14 mouse cellular contexts compared by ENCODE assay signal in the genomic region with DNA sequence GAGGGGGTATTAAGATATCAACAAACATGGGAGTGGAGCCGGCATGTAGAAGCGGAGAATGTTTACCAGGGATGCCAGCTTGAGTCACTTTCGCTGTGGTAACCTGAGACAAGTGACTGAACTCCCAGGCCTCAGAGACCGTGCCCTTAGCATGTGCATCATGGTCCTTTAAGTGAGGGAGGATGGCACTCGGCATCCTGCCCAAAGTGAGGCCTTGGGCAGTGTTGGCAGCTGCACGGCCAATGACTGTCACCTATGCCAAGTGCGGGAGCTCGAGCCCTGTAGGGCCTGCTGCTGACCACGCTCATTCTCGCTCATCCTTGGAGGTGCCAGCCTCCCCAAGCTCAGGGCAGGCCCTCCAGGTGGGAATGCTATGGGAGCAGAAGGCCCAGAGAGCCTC. TPM values are rescaled to one million over a fixed set of nuclear protein-coding genes. Genes with fewer than 3 reads are reported as not detected.
DNase-seq lines count a peak whose midpoint lies in the region; ATAC-seq and TF ChIP-seq lines count a peak whose summit lies in the region.
"Had no signal": no experiment of that assay in that cellular context is flagged by ENCODE, and none has a peak within 500 bp of the region (broad histone marks: within the 10 kb centered on the region; RNA-seq: fewer than 3 reads in every experiment).

No protein-coding gene starts in this region.

- intact Hi-C loops in gastrocnemius, adult 2 months (cut with DNase I), result loop anchor here (5.0 kb wide), 1 partner anchor 90 kb away; a partner anchor contains a TSS

- no peak overlapping the region for H3K4me3 ChIP-seq in gastrocnemius, adult 2 months
- H3K4me3 ChIP-seq in liver, postnatal 0 days (ENCODE audit: low read depth, low read length), result no peak overlapping the region
- H3K4me3 ChIP-seq in liver, embryonic 11.5 days (ENCODE audit: low read depth, low read length), result no peak overlapping the region
- H3K4me3 ChIP-seq in midbrain, embryonic 10.5 days, result no peak overlapping the region
- H3K4me3 ChIP-seq: embryonic facial prominence, embryonic 13.5 days; hindbrain, embryonic 10.5 days; liver, embryonic 13.5 days had no signal

- 0 out of 2 replicates have a peak overlapping the region, but pooled peaks have one; percentile 41 for H3K9ac ChIP-seq in liver, postnatal 0 days (replicated peaks)
- no peak overlapping the region for H3K9ac ChIP-seq in liver, embryonic 11.5 days (ENCODE audit: low read depth, low read length)
- H3K9ac ChIP-seq: liver, embryonic 13.5 days had no signal

- H3K4me2 ChIP-seq in liver, postnatal 0 days (ENCODE audit: low read depth, low read length), result no peak overlapping the region
- H3K4me2 ChIP-seq in liver, embryonic 11.5 days, result no peak overlapping the region
- H3K4me2 ChIP-seq: embryonic facial prominence, embryonic 13.5 days; liver, embryonic 13.5 days had no signal

- no peaks in the 10 kb centered on the region for H3K27me3 ChIP-seq in liver, postnatal 0 days (ENCODE audit: insufficient read depth, low read length)
- no peaks in the 10 kb centered on the region for H3K27me3 ChIP-seq in liver, embryonic 11.5 days (replicated peaks; ENCODE audit: control insufficient read depth, insufficient read depth, low read length)
- H3K27me3 ChIP-seq in midbrain, embryonic 10.5 days (ENCODE audit: low read depth, poor library complexity, severe bottlenecking), result no peaks in the 10 kb centered on the region
- H3K27me3 ChIP-seq: embryonic facial prominence, embryonic 13.5 days; liver, embryonic 13.5 days had no signal

- H3K4me1 ChIP-seq in liver, postnatal 0 days (ENCODE audit: insufficient read depth), result no peaks in the 10 kb centered on the region
- no peaks in the 10 kb centered on the region for H3K4me1 ChIP-seq in liver, embryonic 11.5 days (replicated peaks; ENCODE audit: control insufficient read depth, insufficient read depth, low read length)
- H3K4me1 ChIP-seq in midbrain, embryonic 10.5 days, result no peaks in the 10 kb centered on the region
- H3K4me1 ChIP-seq: hindbrain, embryonic 10.5 days; liver, embryonic 13.5 days had no signal

- no peak for TF ChIP-seq CTCF in gastrocnemius, adult 2 months (IDR thresholded peaks at IDR 0.05)
- TF ChIP-seq CTCF in liver, postnatal 0 days (IDR thresholded peaks at IDR 0.05; ENCODE audit: low read depth), result no peak

- H3K36me3 ChIP-seq in liver, postnatal 0 days (replicated peaks; ENCODE audit: insufficient read depth, low read length), result peaks cover 80% of the 10 kb centered on the region
- peaks cover 7% of the 10 kb centered on the region; the same call in 1 of the 2 replicates for H3K36me3 ChIP-seq in liver, embryonic 11.5 days (ENCODE audit: control insufficient read depth, insufficient read depth, low read length)
- H3K36me3 ChIP-seq in midbrain, embryonic 10.5 days, result peaks cover 74% of the 10 kb centered on the region

- TF ChIP-seq EP300 in liver, postnatal 0 days (IDR thresholded peaks at IDR 0.05; ENCODE audit: low read depth), result no peak

- 87% methylated on average over 10 of the region's 10 CpGs for WGBS in liver, postnatal 0 days (ENCODE audit: insufficient replicate concordance)
- 88% methylated on average over 10 of the region's 10 CpGs for WGBS in liver, embryonic 11.5 days
- WGBS in midbrain, embryonic 10.5 days, result 92% methylated on average over 10 of the region's 10 CpGs

- H3K27ac ChIP-seq in gastrocnemius, adult 2 months, result peak overlapping the region; percentile 72
- no peak overlapping the region for H3K27ac ChIP-seq in liver, postnatal 0 days (ENCODE audit: low read depth)
- H3K27ac ChIP-seq in liver, embryonic 11.5 days (ENCODE audit: low read depth, low read length), result no peak overlapping the region
- H3K27ac ChIP-seq in midbrain, embryonic 10.5 days (replicated peaks), result no peak overlapping the region
- H3K27ac ChIP-seq: embryonic facial prominence, embryonic 13.5 days; hindbrain, embryonic 10.5 days; liver, embryonic 13.5 days had no signal

- no peaks in the 10 kb centered on the region for H3K9me3 ChIP-seq in liver, postnatal 0 days (ENCODE audit: low read length)
- H3K9me3 ChIP-seq in liver, embryonic 11.5 days (ENCODE audit: control insufficient read depth, low read length), result no peaks in the 10 kb centered on the region
- H3K9me3 ChIP-seq in midbrain, embryonic 10.5 days (replicated peaks), result no peaks in the 10 kb centered on the region
- H3K9me3 ChIP-seq: embryonic facial prominence, embryonic 13.5 days; hindbrain, embryonic 10.5 days; liver, embryonic 13.5 days had no signal

- ATAC-seq in liver, postnatal 0 days, result peak; percentile 12
- no peak for ATAC-seq in liver, embryonic 11.5 days (replicated peaks; ENCODE audit: low FRiP score)
- ATAC-seq: activated CD4-positive, CD25-positive, alpha-beta regulatory T cell, adult 4 months; inflammation-experienced regulatory T-cells, adult 6 months; midbrain, embryonic 16.5 days had no signal

- peak; percentile 88 for DNase-seq in gastrocnemius, adult 2 months
- DNase-seq in gastrocnemius, postnatal 10 days, result no peak
- no peak for DNase-seq in liver, postnatal 0 days
- no peak for DNase-seq in liver, embryonic 11.5 days (ENCODE audit: low spot score)
- peak; percentile 76 for DNase-seq in adrenal gland, postnatal 10 days
- peak; percentile 63 for DNase-seq in gastrocnemius, postnatal 25 days
- no peak for DNase-seq in midbrain, embryonic 10.5 days (ENCODE audit: low spot score)
- DNase-seq: layer of hippocampus, postnatal 36 days; liver, embryonic 13.5 days had no signal

RNA-seq across cellular contexts. Expression of a gene that starts 48.1 kb away (rescaled TPM):
- total RNA-seq in gastrocnemius, adult 2 months (2021), result 100 to 1,000 TPM; 279 to 395 TPM
- 10 to 100 TPM; 29.6 to 48.0 TPM for total RNA-seq in gastrocnemius, postnatal 10 days (2021)
- 4.6 and 14.3 TPM in 2 replicates for polyA plus RNA-seq in liver, postnatal 0 days (2015; fragmentation: Nextera tagmentation; extraction: Ambion mirVana)
- 9.6 and 10.4 TPM in 2 replicates for polyA plus RNA-seq in liver, embryonic 11.5 days (2014; fragmentation: Nextera tagmentation; extraction: Ambion mirVana)
- 100 to 1,000 TPM in 1 of 2 experiments, 10 to 100 TPM in 1; 76.2 to 163 TPM for total RNA-seq in adrenal gland, postnatal 10 days (2021)
- total RNA-seq in gastrocnemius, postnatal 25 days (2021), result 100 to 1,000 TPM; 174 to 193 TPM
- 5.5 and 9.0 TPM in 2 replicates for polyA plus RNA-seq in midbrain, embryonic 10.5 days (2016; fragmentation: Nextera tagmentation; extraction: Ambion mirVana)

Comparison
In these comparisons a context has a peak if more than half of its experiments do, and no peak if none do; other contexts are left out.
1. DNase-seq: peak in gastrocnemius, adult 2 months (single experiment), adrenal gland, postnatal 10 days (single experiment) and gastrocnemius, postnatal 25 days (single experiment); none in gastrocnemius, postnatal 10 days (single experiment), liver, postnatal 0 days (single experiment), liver, embryonic 11.5 days (single experiment) and midbrain, embryonic 10.5 days (single experiment).